Mouse (Mus musculus) spleen, embryonic (tissue): ENCODE data around the gene Slc2a9.

Experiments
- CTCF ChIA-PET: fragments of 350-600 bp; sonication (Branson Sonifier 250); formaldehyde crosslinking; loops from one replicate; lab custom pipeline; 2022; lab: Charles Lee

The Slc2a9 gene

DNA sequence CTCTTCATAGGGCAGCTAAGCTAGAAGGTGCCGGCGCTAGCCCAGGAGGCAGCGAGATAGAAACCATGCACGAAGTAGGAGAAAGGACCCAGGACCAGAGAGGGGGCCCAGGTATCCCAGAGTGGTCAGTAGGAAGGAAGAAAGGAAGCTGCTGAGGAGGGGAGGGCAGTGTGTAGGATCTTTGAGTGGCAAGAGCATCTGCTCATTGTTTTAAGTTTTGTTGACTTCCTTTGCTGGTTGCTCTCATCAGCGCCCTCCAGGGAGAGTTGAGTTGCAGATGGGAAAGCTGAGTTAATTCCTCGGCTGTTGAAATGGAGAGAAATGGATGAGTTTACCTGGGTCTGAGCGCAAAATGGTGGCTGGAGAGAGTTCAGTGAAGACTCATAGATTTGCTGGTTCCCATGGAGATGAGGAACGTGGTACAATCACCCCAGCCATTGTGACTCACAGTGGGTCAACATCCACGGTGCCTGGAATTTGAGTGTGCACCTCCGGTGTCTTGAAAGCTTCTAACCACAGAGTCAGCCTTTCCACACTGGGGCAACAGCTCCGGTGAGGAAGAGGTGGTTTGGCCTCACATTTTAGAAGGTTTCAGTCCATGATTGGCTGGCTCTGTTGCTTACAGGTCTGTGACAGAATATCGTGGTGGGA, 201.1 kb downstream of the Slc2a9 start:
- CTCF ChIA-PET = no interaction called here
